Mouse (Mus musculus): ENCODE data around the gene Pax1. TPM values are rescaled to one million over a fixed set of nuclear protein-coding genes. Genes with fewer than 3 reads are reported as not detected.

Pax1 gene
- total RNA-seq (2021) = not detected

DNA sequence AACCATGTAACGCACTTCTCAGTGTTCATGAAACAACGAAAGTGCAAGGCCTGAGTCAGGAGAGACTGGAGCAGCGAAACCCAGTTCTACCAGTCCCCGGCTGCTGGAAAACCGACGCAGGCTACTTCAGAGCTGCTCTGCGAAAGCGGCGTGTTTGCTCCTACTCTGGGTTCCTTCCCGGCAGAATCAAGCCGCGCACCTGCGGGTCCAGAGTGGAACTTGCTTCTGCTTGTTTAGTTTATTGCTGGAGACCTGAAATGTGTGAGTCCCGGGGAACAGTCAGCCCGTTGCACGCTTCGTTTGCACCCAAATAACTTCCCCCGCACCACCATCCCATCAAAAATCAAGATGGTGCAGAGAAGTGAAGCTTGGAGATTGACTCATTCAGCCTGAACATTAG, at the start of gene Pax1:
Gene Pax1, plus strand, starts transcription at position 345 of the 400 bp plus-strand sequence.
- DNase-seq = no peak
- intact Hi-C loops (cut with DNase I) = loop anchor here (10.0 kb wide), 1 partner anchor 673 kb away; no protein-coding TSS in a partner anchor

DNA sequence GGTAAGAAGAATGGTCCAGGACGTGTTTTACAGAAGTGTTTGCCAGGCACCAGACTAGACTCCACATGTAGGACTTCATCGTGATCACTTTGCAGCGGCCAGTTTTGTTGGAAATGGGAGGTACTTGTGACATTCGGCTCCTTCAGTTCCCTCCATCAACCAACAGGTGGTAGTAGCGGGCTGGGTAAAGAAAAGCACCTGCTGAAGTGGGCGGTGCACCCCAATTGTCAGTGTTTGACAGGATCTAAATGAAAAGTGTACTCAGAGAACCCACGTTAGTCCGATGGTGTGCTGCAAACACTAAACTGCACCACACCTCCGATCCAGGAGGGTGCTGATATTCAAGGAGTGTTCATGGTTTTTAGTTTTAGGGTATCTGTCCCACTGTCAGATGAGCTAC, 40.7 kb upstream of the Pax1 start:
- DNase-seq = peak; percentile 41
- intact Hi-C loops (cut with DNase I) = no loop called here

- intact Hi-C loops (cut with DNase I) = no loop called here
- DNase-seq = no peak
These were observed 36.5 kb upstream of the Pax1 start for GRCm38 (mm10) chr2:147325178-147325577.

GRCm38 (mm10) chr2:147332731-147333130, 29.0 kb upstream of the Pax1 start:
- intact Hi-C loops (cut with DNase I) = no loop called here
- DNase-seq = peak; percentile 26

DNA sequence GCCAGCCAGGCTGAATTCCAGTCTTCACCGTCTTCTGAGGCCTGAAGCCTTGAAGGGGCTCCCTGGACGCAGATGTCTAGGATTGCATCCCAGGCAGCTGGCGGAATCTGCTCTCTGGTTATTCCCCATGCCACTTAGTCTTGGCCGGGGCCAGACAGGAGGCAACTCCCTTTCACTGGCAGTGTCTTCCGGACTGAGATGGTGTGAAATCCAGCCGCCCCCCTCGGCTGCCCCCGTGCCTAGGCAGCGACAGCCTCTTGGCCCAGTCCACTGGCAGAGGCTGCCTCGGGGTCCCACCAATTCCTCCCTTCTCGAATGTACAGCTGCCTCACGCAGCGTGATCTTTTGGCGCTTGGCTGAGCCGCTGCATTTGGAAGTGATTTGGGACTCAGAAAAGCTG, 23.0 kb upstream of the Pax1 start:
- intact Hi-C loops (cut with DNase I) = no loop called here
- peak; percentile 86 for DNase-seq

- peak; percentile 49 for DNase-seq
- intact Hi-C loops (cut with DNase I) = no loop called here
These were observed 21.9 kb upstream of the Pax1 start for GRCm38 (mm10) chr2:147339796-147340195.

DNA sequence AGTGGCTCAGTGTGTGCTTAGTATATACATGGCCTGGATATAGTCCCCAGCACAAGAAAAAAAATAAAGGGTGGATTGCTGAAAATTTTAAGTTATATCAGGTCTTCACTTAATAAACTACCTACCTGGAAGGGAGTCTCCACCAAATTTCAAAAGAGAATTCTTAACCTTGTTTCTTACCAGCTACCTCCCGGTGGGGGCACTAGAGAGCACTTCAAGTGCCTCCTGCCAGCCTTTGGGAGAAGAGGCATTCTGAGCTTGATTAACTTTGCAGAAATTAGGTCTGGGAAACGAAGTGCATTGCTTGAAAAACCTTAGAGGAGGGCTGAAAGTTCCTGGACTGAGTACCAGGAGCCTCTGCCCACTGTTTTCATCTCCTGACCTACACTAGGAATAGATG, 19.5 kb upstream of the Pax1 start:
- DNase-seq = no peak
- intact Hi-C loops (cut with DNase I) = no loop called here

- intact Hi-C loops (cut with DNase I) = loop anchor here (10.0 kb wide), 1 partner anchor 675 kb away; no protein-coding TSS in a partner anchor
These were observed 2.0 kb upstream of the Pax1 start for GRCm38 (mm10) chr2:147359716-147360115.

GRCm38 (mm10) chr2:147360401-147360800, 1.3 kb upstream of the Pax1 start:
- intact Hi-C loops (cut with DNase I) = loop anchor here (10.0 kb wide), 1 partner anchor 674 kb away; no protein-coding TSS in a partner anchor
- DNase-seq = no peak

More at GRCm38 (mm10) chr2:147359716-147360115, 2.0 kb upstream of the Pax1 start:
- no peak for DNase-seq

- intact Hi-C loops (cut with DNase I) = loop anchor here (10.0 kb wide), 1 partner anchor 674 kb away; no protein-coding TSS in a partner anchor
- DNase-seq = no peak
These were observed 869 bp upstream of the Pax1 start for GRCm38 (mm10) chr2:147360856-147361255.

GRCm38 (mm10) chr2:147362316-147362715, 591 bp downstream of the Pax1 start:
- peak; percentile 47 for DNase-seq

GRCm38 (mm10) chr2:147363401-147364130, 1.8 kb downstream of the Pax1 start:
- intact Hi-C loops (cut with DNase I) = loop anchor here (10.0 kb wide), 1 partner anchor 671 kb away; no protein-coding TSS in a partner anchor

More at GRCm38 (mm10) chr2:147362316-147362715, 591 bp downstream of the Pax1 start:
- intact Hi-C loops (cut with DNase I) = loop anchor here (10.0 kb wide), 1 partner anchor 672 kb away; no protein-coding TSS in a partner anchor

GRCm38 (mm10) chr2:147364198-147364597, 2.5 kb downstream of the Pax1 start:
- no peak for DNase-seq
- intact Hi-C loops (cut with DNase I) = loop anchor here (10.0 kb wide), 1 partner anchor 671 kb away; no protein-coding TSS in a partner anchor

More at GRCm38 (mm10) chr2:147363401-147364130, 1.8 kb downstream of the Pax1 start:
- no peak for DNase-seq

DNA sequence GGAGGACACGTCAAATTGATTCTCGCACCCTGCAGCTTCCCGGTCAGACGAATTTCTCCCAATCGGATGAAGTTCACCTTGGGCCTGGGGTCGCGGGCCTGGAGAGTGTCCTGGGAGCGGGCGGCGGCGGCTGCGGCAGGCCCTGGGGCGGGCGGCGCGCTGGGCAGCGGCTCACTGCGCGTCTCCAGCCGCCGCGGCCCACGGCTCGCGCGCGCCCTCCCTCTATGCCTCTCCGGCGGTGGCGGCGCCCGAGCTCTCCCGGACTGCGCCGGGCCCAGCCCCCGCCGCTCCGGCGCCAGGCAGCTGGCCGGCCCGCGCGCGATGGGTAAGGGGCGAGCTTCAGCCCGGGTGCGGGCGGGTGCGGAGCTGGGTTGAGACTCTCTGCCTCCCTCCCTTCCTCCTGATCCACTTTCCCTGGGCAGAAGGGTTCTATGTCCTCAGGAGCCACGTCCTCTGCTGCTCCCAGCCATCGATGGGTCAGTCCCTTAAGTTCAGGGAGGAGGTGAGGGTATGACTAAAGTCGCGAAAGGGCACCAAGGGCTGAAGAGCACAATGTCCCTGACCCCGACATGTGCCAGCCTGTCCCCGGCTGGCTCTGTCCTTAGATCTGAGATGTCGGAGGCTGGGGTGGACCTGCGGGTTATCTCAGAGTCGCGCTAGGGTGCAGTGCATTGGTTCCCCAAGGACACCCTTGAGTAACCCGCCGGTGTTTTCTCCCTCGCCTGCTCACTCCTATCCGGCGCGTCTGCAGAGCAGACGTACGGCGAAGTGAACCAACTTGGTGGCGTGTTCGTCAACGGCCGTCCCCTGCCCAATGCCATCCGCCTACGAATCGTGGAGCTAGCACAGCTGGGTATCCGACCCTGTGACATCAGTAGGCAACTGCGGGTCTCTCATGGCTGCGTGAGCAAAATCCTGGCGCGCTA, 3.5 kb downstream of the Pax1 start:
- no peak for DNase-seq
- intact Hi-C loops (cut with DNase I) = loop anchor here (10.0 kb wide), 1 partner anchor 670 kb away; no protein-coding TSS in a partner anchor

- intact Hi-C loops (cut with DNase I) = loop anchor here (10.0 kb wide), 1 partner anchor 669 kb away; no protein-coding TSS in a partner anchor
- DNase-seq = no peak
These were observed 4.3 kb downstream of the Pax1 start for GRCm38 (mm10) chr2:147365908-147366630.

DNA sequence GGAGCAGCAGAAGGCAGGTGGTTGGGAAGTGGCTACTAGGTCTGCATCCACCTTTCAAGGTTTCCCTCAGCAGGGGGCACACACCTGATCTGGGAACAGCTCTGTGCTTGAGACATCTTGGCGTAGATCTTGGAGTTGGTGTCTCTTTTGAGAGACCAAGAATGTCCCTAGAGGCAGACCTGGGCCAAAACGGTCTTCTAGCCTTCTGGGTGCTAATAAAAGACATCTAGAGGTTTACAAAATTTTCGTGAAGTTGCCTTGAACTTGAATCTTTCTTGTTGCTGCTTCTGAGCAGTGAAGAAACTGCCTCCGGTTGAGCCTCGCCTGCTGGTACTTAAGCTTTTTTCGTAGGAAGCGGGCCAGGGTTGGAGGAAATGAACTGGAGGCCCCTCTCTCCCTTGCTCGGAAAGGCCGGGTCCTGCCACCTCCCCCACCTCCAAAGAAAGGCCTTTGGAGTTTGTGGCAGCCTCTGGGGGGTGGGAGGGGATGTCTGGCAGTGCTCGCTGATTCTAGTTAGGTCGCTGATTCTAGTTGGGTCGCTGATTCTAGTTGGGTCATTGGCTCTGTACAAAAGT, 5.6 kb downstream of the Pax1 start:
- DNase-seq = no peak
- intact Hi-C loops (cut with DNase I) = loop anchor here (10.0 kb wide), 1 partner anchor 667 kb away; no protein-coding TSS in a partner anchor

- intact Hi-C loops (cut with DNase I) = loop anchor here (10.0 kb wide), 1 partner anchor 667 kb away; no protein-coding TSS in a partner anchor
- no peak for DNase-seq
These were observed 6.3 kb downstream of the Pax1 start for GRCm38 (mm10) chr2:147367911-147368591.

GRCm38 (mm10) chr2:147369561-147369960, 7.8 kb downstream of the Pax1 start:
- intact Hi-C loops (cut with DNase I) = loop anchor here (10.0 kb wide), 1 partner anchor 665 kb away; no protein-coding TSS in a partner anchor
- no peak for DNase-seq

DNA sequence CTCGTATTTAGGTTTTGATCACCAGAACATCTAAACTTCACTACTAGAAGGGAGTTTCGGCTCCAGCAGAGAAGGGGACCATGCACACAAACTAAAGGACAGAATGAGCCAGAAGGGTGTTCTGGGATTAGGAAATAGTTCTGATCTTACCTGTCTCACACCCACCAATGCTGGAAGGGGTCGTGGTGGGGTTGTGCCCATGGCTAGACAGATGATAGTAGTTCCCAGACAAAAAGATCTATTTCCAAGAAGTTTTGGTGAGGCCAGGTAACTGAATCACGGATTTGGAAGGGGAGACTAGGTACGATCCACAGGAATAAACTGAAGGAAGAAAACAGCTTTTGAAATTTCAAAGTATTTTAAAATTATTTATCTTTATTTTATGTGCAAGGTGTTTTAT, 8.4 kb downstream of the Pax1 start:
- intact Hi-C loops (cut with DNase I) = no loop called here
- DNase-seq = no peak

All from left cerebral cortex, postnatal 4 days (tissue).